Mouse (Mus musculus): ENCODE results near the gene Mfsd11. TPM values are rescaled to one million over a fixed set of nuclear protein-coding genes. Genes with fewer than 3 reads are reported as not detected.
A peak's percentile ranks its signal among the peaks of the same experiment; 100 is the strongest.
"Not testable (repeated sequence)": the region's sequence is repeated elsewhere in the genome, so short reads cannot be mapped to it uniquely, and the experiment has no call there.

Gene Mfsd11
- total RNA-seq, 2 experiments from 2014 or later = 36.3 to 39.1 TPM

GRCm38 (mm10) chr11:116880839-116881238 is 28.6 kb downstream of the Mfsd11 start:
- DNase-seq (ENCODE audit: low spot score in 2 of 2) = peak in 1 of 2 experiments; percentile 29

DNA sequence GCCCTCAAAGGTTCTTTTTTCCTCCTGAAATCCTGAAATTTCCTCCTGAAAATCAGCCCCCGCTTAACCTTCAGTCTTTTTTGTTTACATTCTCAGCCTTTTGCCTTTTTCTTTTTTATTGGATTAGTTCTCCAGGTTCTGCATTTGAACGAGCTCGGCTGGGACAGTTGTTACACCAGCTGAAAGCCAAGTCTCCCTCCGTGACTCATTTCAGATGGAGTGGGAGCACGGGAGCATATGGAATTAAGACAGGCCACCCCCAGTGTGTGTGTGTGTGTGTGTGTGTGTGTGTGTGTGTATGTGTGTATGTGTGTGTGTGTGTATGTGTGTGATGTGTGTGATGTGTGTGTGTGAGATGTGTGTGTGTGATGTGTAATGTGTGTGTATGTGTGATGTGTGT is 29.2 kb downstream of the Mfsd11 start:
- peak in 1 of 2 experiments; percentile 30 for DNase-seq (ENCODE audit: low spot score in 2 of 2)

GRCm38 (mm10) chr11:116882446-116882845 is 30.2 kb downstream of the Mfsd11 start:
- no peak for DNase-seq (ENCODE audit: low spot score in 2 of 2)

DNA sequence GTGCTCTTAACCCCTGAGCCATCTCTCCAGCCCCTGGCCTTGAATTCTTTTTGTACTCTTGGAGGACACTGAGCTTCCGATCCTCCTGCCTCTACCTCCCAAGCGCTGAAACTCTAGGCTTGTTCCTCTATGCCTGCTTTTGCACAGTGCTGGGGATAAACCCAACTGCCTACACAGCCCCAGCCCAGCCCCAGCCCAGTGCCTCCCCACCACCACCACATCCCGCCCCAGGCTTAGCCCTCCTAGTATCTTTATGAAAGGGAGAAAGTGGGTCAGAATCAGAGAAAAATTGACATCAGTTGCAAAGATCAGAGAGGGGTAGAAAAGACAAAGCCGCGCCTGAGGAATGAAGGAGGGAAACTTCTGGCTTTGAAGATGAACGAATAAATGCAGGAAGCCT is 31.8 kb downstream of the Mfsd11 start:
- DNase-seq (ENCODE audit: low spot score in 2 of 2) = no peak

GRCm38 (mm10) chr11:116885275-116886151 is 33.3 kb downstream of the Mfsd11 start:
- peak; percentile 75 to 95 for DNase-seq (ENCODE audit: low spot score in 2 of 2)

- DNase-seq (ENCODE audit: low spot score in 2 of 2) = no peak
These were observed 34.9 kb downstream of the Mfsd11 start for GRCm38 (mm10) chr11:116887136-116887535.

- no peak for DNase-seq (ENCODE audit: low spot score in 2 of 2)
These were observed 41.5 kb downstream of the Mfsd11 start for GRCm38 (mm10) chr11:116893532-116894442.

DNA sequence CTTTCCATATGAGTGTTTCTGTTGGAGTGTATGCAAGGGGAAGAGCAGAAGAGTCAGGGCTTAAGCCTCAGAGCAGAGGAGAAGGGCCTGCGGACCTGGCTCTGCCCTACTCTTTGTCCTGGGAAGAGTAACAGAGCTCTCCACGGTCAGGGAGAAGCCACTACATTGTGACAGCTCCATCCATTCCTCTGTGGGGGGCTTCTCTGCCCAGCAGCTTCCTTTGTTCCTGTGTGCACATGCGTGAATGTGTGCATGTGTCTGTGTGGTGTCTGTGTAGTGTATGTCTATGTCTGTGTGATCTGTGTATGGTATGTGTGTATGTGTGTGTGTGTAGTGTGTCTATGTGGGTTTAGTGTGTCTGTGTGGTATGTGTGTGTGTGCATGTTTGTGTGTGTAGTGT is 43.2 kb downstream of the Mfsd11 start:
- DNase-seq (ENCODE audit: low spot score in 2 of 2) = no peak

DNA sequence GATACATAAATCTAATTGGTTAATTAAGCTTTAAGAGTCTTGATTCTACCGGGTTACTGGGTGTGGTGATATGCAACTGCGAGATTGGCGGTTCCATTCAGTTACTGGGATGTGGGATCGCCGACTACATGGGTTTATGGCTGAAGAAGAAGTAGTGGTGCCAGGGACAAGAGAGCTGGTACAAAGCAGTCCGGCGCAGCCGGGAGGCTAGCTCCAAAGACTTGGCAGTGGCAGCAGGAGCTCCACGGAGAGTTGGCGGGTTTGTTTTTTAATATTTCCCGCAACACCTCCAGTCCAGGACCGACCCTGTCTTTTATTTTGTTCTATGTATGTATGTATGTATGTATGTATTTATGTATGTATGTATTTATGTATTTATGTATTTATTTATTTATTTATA is 47.0 kb downstream of the Mfsd11 start:
- DNase-seq (ENCODE audit: low spot score in 2 of 2) = no peak

DNA sequence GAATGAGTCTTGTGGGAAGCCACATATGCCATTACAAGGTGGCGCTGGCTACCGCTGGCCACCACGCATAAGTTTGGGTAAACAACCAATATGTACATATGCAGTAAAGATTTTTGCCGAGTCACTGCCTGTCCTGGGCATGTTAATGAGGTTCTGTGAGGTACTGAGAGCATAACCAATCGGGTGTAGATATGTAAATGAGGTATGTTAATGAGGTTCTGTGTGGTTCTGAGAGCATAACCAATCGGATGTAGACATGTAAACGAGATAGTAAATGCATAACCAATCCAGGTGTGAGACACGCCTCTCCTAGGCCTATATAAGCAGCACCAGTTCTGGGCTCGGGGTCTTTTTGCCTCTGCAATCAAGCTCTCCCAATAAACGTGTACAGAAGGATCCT is 50.3 kb downstream of the Mfsd11 start:
- DNase-seq (ENCODE audit: low spot score in 2 of 2) = not testable (repeated sequence)

GRCm38 (mm10) chr11:116905741-116906456 is 53.7 kb downstream of the Mfsd11 start:
- peak in 1 of 2 experiments; percentile 11 for DNase-seq (ENCODE audit: low spot score in 2 of 2)

GRCm38 (mm10) chr11:116913573-116913972 is 61.3 kb downstream of the Mfsd11 start:
- DNase-seq (ENCODE audit: low spot score in 2 of 2) = peak in 1 of 2 experiments; percentile 53

GRCm38 (mm10) chr11:116914267-116914885 is 62.1 kb downstream of the Mfsd11 start:
- peak in 1 of 2 experiments; percentile 37 for DNase-seq (ENCODE audit: low spot score in 2 of 2)

DNA sequence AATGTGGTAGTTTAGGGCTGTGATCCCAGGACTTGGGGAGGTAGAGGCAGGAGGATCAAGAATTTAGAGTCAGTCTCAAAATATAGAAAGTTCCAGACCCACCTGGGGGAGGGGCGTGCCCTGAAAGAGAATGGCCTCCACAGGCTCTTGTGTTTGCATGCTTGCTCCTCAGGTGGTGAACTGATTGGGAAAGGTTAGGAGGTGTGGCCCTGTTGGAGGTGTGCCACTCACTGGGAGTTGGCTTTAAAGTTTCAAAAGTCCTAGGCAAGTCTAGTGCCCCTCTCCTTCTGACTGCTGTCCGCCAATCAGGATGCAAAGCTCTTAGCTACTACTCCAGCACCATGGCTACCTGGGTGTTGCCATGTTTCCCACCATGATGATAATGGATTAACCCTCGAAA is 63.0 kb downstream of the Mfsd11 start:
- no peak for DNase-seq (ENCODE audit: low spot score in 2 of 2)

DNA sequence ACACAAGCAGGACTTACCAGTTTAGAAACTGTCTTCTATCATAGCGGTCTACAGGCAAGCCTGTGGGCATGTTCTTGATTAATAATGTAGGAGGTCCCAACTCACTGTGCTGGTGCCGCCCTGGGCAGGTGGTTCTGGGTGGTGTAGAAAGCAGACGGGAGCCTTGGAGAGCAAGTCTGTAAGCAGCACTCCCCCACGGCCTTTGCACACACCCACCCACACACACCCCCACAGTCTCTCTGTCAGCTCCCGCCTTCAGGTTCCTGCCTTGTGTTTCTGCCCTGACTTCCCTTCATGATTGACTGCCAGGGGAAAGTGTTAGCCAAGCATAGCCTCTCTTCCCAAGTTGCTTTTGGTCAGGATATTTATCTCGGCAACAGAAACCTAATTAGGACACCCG is 65.1 kb downstream of the Mfsd11 start:
- DNase-seq (ENCODE audit: low spot score in 2 of 2) = peak in 1 of 2 experiments; percentile 22

DNA sequence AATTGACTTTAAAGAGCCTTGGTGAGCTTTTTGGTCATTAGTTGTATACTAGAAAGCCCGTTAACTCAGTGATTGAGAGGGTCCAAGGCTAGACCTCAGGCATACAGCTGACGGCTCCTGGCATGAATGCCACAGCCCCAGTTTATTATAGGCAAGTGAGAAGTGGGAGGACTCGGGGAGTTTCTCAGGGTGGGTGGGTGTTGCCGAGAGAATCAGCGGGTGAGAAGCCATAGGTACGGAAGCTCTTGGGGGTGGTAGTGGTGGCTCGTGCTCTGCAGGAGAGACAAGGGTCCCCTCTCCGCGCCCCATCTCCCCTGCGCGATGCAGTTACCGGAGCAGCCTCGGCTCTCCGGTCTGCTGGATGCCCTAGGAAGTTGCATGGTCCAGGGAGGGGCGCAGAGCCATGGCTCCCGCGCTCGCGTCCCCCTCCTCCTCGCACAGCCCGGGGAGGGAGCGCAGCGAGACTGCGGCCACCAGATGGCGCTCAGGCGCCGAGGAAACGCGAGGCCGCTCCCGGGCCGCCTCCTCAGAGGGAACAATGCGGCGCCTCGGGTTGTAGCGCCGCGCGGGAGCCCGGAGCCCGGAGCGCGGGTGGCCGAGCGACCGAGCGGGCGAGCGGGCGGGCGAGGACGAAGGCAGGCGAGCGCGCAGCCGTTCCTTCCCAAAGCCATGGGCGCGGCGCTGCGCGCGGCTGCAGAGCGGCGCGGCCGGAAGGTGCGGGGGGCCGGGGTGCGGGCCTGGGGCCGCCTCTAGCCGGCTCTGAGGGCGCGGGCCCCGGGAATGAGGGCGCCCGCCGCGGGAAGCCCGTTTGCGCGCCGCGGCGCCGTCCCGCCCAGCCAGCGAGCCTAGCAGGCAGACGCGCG is 66.3 kb downstream of the Mfsd11 start, which contains the start of gene Mgat5b:
Mgat5b (plus strand) TSS at position 541 of the 863 bp plus-strand sequence.
- peak; percentile 82 to 92 for DNase-seq (ENCODE audit: low spot score in 2 of 2)

DNA sequence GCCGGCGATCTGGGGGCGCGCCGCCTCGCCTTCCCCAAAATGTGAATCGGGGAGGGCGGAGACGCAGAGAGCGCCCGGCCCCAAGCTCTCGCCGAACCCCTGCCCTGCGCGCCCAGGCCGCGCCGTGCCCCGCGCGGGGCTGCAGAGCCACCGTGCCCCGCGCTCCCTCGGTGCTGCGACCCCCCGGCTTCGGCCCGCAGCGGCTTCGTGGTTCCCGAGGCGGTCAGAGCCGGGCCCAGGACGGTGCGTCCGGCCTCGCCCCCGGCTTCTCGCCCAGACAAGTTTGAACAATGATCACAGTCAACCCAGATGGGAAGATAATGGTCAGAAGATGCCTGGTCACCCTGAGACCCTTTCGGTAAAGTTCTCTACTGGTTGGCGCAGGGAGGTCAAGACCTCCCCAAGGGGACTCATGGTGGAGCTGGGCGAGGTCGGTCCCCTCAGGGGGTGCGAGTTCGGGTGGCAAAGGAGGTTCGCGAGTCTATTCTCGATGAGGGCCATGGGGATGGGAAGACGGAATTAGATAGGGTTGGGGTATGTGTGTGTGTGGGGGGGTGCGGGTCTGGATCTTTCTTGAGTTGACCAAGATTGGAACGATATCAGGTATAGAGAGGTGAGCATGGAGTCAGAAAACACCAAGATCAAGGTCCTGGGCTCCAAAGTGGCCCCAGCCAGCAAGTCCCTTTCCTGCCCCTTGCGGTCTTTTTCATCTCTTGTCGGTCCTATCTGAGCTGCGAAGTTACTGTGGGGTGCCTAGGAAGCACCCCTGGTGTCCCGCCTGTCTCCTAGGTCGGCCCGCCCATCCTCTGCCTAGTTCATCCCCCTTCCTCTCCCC is 67.2 kb downstream of the Mfsd11 start:
- no peak for DNase-seq (ENCODE audit: low spot score in 2 of 2)

DNA sequence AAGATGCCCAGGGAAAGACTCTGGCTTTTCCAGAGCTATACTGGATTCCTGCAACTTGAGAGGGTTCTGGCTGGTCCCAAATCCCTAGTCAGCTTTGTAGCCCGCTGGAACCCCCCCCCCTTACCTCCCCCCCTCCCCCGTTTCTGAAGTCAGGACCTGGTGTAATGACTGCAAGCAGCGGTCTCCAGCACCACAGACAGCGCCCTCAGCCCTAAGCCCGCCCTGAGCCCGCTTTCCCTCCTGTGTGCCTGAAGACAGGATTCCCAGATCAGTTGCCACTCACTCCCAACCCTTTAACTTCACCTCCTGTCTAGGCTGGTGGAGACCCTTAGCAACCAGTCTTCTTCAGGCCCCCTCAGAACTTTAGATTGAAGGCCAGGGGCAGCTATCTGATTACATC is 68.5 kb downstream of the Mfsd11 start:
- DNase-seq (ENCODE audit: low spot score in 2 of 2) = no peak

GRCm38 (mm10) chr11:116922058-116922457 is 69.8 kb downstream of the Mfsd11 start:
- no peak for DNase-seq (ENCODE audit: low spot score in 2 of 2)
